8 mouse cellular contexts compared by ENCODE assay signal in genomic region chr11:93995720-93996305, GRCm38 (mm10). TPM values are rescaled to one million over a fixed set of nuclear protein-coding genes. Genes with fewer than 3 reads are reported as not detected.
DNase-seq lines count a peak whose midpoint lies in the region; ATAC-seq and TF ChIP-seq lines count a peak whose summit lies in the region.

Gene Spag9, plus strand, starts transcription at chr11:93996091.

- H3K9me3 ChIP-seq in kidney, embryonic 14.5 days (ENCODE audit: control insufficient read depth, low read length) = no peaks in the 10 kb centered on the region
- no peaks in the 10 kb centered on the region for H3K9me3 ChIP-seq in limb, embryonic 15.5 days

- H3K4me2 ChIP-seq in kidney, embryonic 14.5 days (replicated peaks; ENCODE audit: low read depth, low read length) = peak within 1 kb of the TSS; percentile 78
- peak within 1 kb of the TSS; percentile 83 for H3K4me2 ChIP-seq in limb, embryonic 15.5 days

- peak; percentile 93 for DNase-seq in A20 (ENCODE audit: low read depth, low spot score)
- peak; percentile 94 to 96 for DNase-seq in heart, adult 9 months (ENCODE audit: low spot score in 2 of 2)
- peak; percentile 88 to 92 for DNase-seq in monocyte, adult 2 months (ENCODE audit: low read depth in 1 of 2, low spot score in 2 of 2)
- peak; percentile 93 to 95 for DNase-seq in spleen, postnatal 36 days (ENCODE audit: low spot score in 2 of 2)

- no peaks in the 10 kb centered on the region for H3K27me3 ChIP-seq in kidney, embryonic 14.5 days (ENCODE audit: control insufficient read depth, insufficient read depth, low read length)
- H3K27me3 ChIP-seq in limb, embryonic 15.5 days = no peaks in the 10 kb centered on the region; the same call in 1 of the 2 replicates

- TF ChIP-seq CTCF in bone marrow macrophage, adult 2 months (IDR thresholded peaks at IDR 0.05; ENCODE audit: low read depth, low read length) = no peak
- no peak for TF ChIP-seq CTCF in embryonic fibroblast, embryonic 13.5 days (IDR thresholded peaks at IDR 0.05; ENCODE audit: borderline replicate concordance, insufficient read depth, low read length)

- no peaks in the 10 kb centered on the region for H3K36me3 ChIP-seq in kidney, embryonic 14.5 days (ENCODE audit: control insufficient read depth, insufficient read depth, low read length)
- H3K36me3 ChIP-seq in limb, embryonic 15.5 days = no peaks in the 10 kb centered on the region

- peak within 1 kb of the TSS; percentile 92 for H3K9ac ChIP-seq in kidney, embryonic 14.5 days (ENCODE audit: low read depth, low read length)
- H3K9ac ChIP-seq in limb, embryonic 15.5 days = peak within 1 kb of the TSS; percentile 88

- H3K4me1 ChIP-seq in bone marrow macrophage, adult 2 months (ENCODE audit: control insufficient read depth, insufficient read depth, low read length) = peaks cover 27% of the 10 kb centered on the region
- peaks cover 9% of the 10 kb centered on the region for H3K4me1 ChIP-seq in embryonic fibroblast, embryonic 13.5 days (ENCODE audit: control insufficient read depth, insufficient read depth, low read length)
- peaks cover 18% of the 10 kb centered on the region for H3K4me1 ChIP-seq in kidney, embryonic 14.5 days (ENCODE audit: control insufficient read depth, insufficient read depth, low read length)
- H3K4me1 ChIP-seq in limb, embryonic 15.5 days = peaks cover 23% of the 10 kb centered on the region

- under 1% methylated on average over 45 of the region's 70 CpGs for WGBS in kidney, embryonic 14.5 days
- WGBS in limb, embryonic 15.5 days = under 1% methylated on average over 65 of the region's 70 CpGs

- peak within 1 kb of the TSS; percentile 93 for H3K27ac ChIP-seq in bone marrow macrophage, adult 2 months (ENCODE audit: insufficient read depth, low read depth, low read length)
- H3K27ac ChIP-seq in embryonic fibroblast, embryonic 13.5 days (ENCODE audit: insufficient read depth, low read length) = peak within 1 kb of the TSS; percentile 99
- H3K27ac ChIP-seq in kidney, embryonic 14.5 days (ENCODE audit: low read depth, low read length) = peak within 1 kb of the TSS; percentile 95
- peak within 1 kb of the TSS; percentile 97 for H3K27ac ChIP-seq in limb, embryonic 15.5 days

- peak within 1 kb of the TSS; percentile 92 for H3K4me3 ChIP-seq in bone marrow macrophage, adult 2 months (ENCODE audit: insufficient read depth, low read length)
- H3K4me3 ChIP-seq in embryonic fibroblast, embryonic 13.5 days (ENCODE audit: insufficient read depth, low read length) = peak within 1 kb of the TSS; percentile 92
- peak within 1 kb of the TSS; percentile 96 for H3K4me3 ChIP-seq in kidney, embryonic 14.5 days (ENCODE audit: low read length)
- peak within 1 kb of the TSS; percentile 97 for H3K4me3 ChIP-seq in limb, embryonic 15.5 days

- no peak for TF ChIP-seq POLR2A in bone marrow macrophage, adult 2 months (IDR thresholded peaks at IDR 0.05; ENCODE audit: borderline replicate concordance, low read depth, low read length)
- peak; percentile 89 for TF ChIP-seq POLR2A in embryonic fibroblast, embryonic 13.5 days (IDR thresholded peaks at IDR 0.05; ENCODE audit: low read depth, low read length)

- peak; percentile 92 for ATAC-seq in kidney, embryonic 14.5 days (ENCODE audit: low FRiP score, low TSS enrichment)
- peak; percentile 92 for ATAC-seq in limb, embryonic 15.5 days (ENCODE audit: insufficient number of reproducible peaks, low FRiP score, low TSS enrichment, low read depth)

RNA-seq across cellular contexts. Expression of gene Spag9, which starts in this region (rescaled TPM):
- polyA plus RNA-seq in bone marrow macrophage, adult 2 months (2012; ENCODE audit: insufficient read depth, insufficient read length, missing spikeins) = 62.3 and 62.4 TPM in 2 replicates
- polyA plus RNA-seq in embryonic fibroblast, embryonic 13.5 days (2011; ENCODE audit: insufficient read length, low read depth, missing spikeins) = 93.7 and 103 TPM in 2 replicates
- 45.6 and 55.1 TPM in 2 replicates for polyA plus RNA-seq in kidney, embryonic 14.5 days (2014; fragmentation: Nextera tagmentation; extraction: Ambion mirVana)
- polyA plus RNA-seq in limb, embryonic 15.5 days (2015; fragmentation: Nextera tagmentation; extraction: Ambion mirVana) = 39.4 and 44.0 TPM in 2 replicates

Comparison
In these comparisons a context has a peak if more than half of its experiments do, and no peak if none do; other contexts are left out.
1. Peak in every context shown above with its lines: DNase-seq, ATAC-seq, H3K4me3 ChIP-seq and H3K27ac ChIP-seq.